ENCODE assay signal across 8 mouse cellular contexts in genomic region chr2:74300366-74300791, GRCm38 (mm10).
DNase-seq lines count a peak whose midpoint lies in the region; ATAC-seq lines count a peak whose summit lies in the region.

No protein-coding gene starts in this region.

- H3K27me3 ChIP-seq in intestine, embryonic 14.5 days (replicated peaks; ENCODE audit: control insufficient read depth, insufficient read depth, low read length), result 0 out of 2 replicates have a peak, but pooled peaks cover 2% of the 10 kb centered on the region
- 0 out of 2 replicates have a peak, but pooled peaks cover 5% of the 10 kb centered on the region for H3K27me3 ChIP-seq in stomach, embryonic 16.5 days (ENCODE audit: control insufficient read depth, insufficient read depth, low read length)

- peak; percentile 39 for DNase-seq in ovary, postnatal 14 days (ENCODE audit: low spot score)
- DNase-seq in ovary, adult 18-20 months (ENCODE audit: low spot score), result no peak
- DNase-seq in cerebellum, postnatal 14 days, result peak; percentile 76 to 81
- DNase-seq in frontal cortex, postnatal 36 days (ENCODE audit: low spot score in 2 of 2), result peak; percentile 55 to 77
- peak; percentile 82 for DNase-seq in intestine, embryonic 14.5 days (ENCODE audit: low spot score)
- DNase-seq in left cerebral cortex, adult 9 months (ENCODE audit: low spot score in 2 of 2), result peak; percentile 8 to 68

- 0 out of 2 replicates have a peak overlapping the region, but pooled peaks have one; percentile 10 for H3K9ac ChIP-seq in intestine, embryonic 14.5 days (ENCODE audit: low read length)
- H3K9ac ChIP-seq in stomach, embryonic 16.5 days (ENCODE audit: low read length), result no peak overlapping the region

- H3K4me3 ChIP-seq in intestine, embryonic 14.5 days (ENCODE audit: low read depth, low read length), result peak overlapping the region; percentile 37
- peak overlapping the region; percentile 37 for H3K4me3 ChIP-seq in stomach, embryonic 16.5 days (replicated peaks; ENCODE audit: low read length)

- WGBS in intestine, embryonic 14.5 days, result 1% methylated on average over 11 of the region's 11 CpGs
- WGBS in stomach, embryonic 16.5 days, result under 1% methylated on average over 11 of the region's 11 CpGs

- H3K36me3 ChIP-seq in intestine, embryonic 14.5 days (ENCODE audit: control insufficient read depth, insufficient read depth, low read length), result no peaks in the 10 kb centered on the region
- H3K36me3 ChIP-seq in stomach, embryonic 16.5 days (ENCODE audit: control insufficient read depth, insufficient read depth, low read length), result no peaks in the 10 kb centered on the region

- 0 out of 2 replicates have a peak, but pooled peaks cover 3% of the 10 kb centered on the region for H3K4me1 ChIP-seq in intestine, embryonic 14.5 days (replicated peaks; ENCODE audit: control insufficient read depth, insufficient read depth, low read length)
- no peaks in the 10 kb centered on the region for H3K4me1 ChIP-seq in stomach, embryonic 16.5 days (ENCODE audit: control insufficient read depth, insufficient read depth, low read length)

- no peaks in the 10 kb centered on the region for H3K9me3 ChIP-seq in intestine, embryonic 14.5 days (ENCODE audit: control insufficient read depth, low read length)
- H3K9me3 ChIP-seq in stomach, embryonic 16.5 days (replicated peaks; ENCODE audit: control insufficient read depth, low read length), result no peaks in the 10 kb centered on the region

- peak overlapping the region; percentile 65 for H3K4me2 ChIP-seq in intestine, embryonic 14.5 days (ENCODE audit: low read length)
- H3K4me2 ChIP-seq in stomach, embryonic 16.5 days (ENCODE audit: low read depth, low read length), result peak overlapping the region; percentile 69

- no peak overlapping the region for H3K27ac ChIP-seq in intestine, embryonic 14.5 days (ENCODE audit: low read depth)
- no peak overlapping the region for H3K27ac ChIP-seq in stomach, embryonic 16.5 days (ENCODE audit: low read length)

- ATAC-seq in intestine, embryonic 14.5 days (replicated peaks; ENCODE audit: low FRiP score, low TSS enrichment, low read depth), result peak; percentile 75
- peak; percentile 61; the same call in 1 of the 2 replicates for ATAC-seq in megakaryocyte-erythroid progenitor cell, adult 5-6 weeks (replicated peaks; ENCODE audit: low FRiP score, low TSS enrichment, poor library complexity, severe bottlenecking)
- peak; percentile 50; the same call in 1 of the 2 replicates for ATAC-seq in stomach, embryonic 16.5 days (ENCODE audit: insufficient read depth, low FRiP score)
